Mouse (Mus musculus) bone marrow macrophage, adult 2 months (primary cell): Measurements from ENCODE around the gene Phf12.

ENCODE experiments used
- CTCF ChIP-seq: IDR thresholded peaks from 2 replicates; pipeline ENCODE4 v1.5.1; 2012; ENCODE audit warnings: low read depth, mild to moderate bottlenecking, low read length, moderate library complexity
- POLR2A ChIP-seq: IDR thresholded peaks from 2 replicates; pipeline ENCODE4 v1.6.1; 2012; ENCODE audit warnings: mild to moderate bottlenecking, low read depth, low read length, borderline replicate concordance

GRCm38 (mm10) chr11:77989071-77989690, 6.6 kb downstream of the Phf12 start:
- no peak for TF ChIP-seq POLR2A
- no peak for TF ChIP-seq CTCF
